Mouse (Mus musculus): ENCODE results near the gene Bzw1. TPM values are rescaled to one million over a fixed set of nuclear protein-coding genes. Genes with fewer than 3 reads are reported as not detected.

The Bzw1 gene
- polyA plus RNA-seq, 3 experiments from 2014 or later = 360 to 576 (median 385) TPM

GRCm38 (mm10) chr1:58397731-58398130, 5.0 kb downstream of the Bzw1 start:
- no peak for ATAC-seq

DNA sequence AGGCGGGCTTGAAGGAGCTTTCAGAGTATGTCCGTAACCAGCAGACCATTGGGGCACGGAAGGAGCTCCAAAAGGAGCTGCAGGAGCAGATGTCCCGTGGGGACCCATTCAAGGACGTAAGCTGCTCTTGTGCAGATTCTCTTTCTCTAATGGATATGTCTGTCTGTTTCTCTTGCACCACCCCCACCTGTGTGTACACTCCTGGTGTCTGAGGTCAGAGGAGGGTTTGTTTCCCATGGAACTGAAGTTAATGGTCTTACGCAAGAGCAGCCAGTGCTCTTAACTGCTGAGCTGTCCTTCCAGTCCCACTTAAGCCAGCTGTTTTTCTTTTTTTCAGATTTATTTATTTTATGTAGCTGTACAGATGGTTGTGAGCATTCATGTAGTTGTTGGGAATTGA, 8.7 kb downstream of the Bzw1 start:
- no peak for ATAC-seq

DNA sequence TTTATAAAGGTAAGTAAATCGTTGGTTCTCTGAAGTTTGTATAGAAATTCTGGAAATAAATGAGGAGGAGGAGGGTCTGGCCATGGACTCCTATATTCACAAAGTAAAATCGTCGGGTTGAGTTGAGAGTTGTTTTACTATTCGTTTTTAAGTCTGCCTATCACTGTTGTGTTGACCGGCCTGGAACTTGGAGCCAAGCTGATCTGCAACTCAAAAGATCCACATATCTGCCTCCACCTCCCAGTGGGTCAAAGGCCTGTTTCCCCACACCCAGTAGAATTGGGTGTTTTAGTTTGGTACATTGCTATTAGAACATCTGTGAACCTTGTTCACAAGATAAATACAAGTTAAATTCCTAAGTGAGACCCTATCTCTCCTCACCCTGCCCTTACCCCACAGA, 11.0 kb downstream of the Bzw1 start:
- no peak for ATAC-seq

DNA sequence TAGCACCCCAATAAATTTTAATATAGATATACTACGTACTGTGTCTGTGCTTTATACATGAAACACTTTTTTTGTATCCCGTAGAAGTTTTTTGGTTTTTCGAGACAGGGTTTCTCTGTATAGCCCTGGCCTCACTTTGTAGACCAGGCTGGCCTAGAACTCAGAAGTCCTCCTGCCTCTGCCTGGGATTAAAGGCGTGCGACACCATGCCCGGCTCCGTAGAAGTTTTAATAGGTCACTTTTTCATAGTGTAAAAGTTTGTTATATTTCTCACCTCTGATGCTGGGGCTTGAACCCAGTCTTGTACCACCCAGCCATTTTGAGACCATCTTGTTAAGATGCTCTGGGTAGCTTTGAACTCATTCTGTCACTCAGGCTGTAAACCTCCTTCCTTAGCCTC, 14.6 kb downstream of the Bzw1 start:
- ATAC-seq = no peak

DNA sequence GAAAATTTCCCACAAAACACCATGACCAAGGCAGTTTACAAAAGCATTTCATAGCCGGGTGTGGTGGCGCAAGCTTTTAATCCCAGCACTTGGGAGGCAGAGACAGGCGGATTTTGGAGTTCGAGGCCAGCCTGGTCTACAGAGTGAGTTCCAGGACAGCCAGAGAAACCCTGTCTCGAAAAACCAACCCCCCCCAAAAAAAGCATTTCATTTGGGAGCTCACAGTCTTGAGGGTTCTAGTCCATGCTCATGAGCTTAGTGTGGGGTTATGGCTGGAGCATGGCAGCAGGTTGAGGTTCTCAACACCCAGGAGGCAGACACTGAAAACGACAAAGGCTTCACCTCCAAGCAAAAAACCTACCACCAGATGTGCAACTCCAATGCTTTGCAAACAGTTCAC, 15.4 kb downstream of the Bzw1 start:
- no peak for ATAC-seq

GRCm38 (mm10) chr1:58409553-58410197, 17.0 kb downstream of the Bzw1 start:
- ATAC-seq = no peak

GRCm38 (mm10) chr1:58410198-58410588, 17.5 kb downstream of the Bzw1 start:
- ATAC-seq = no peak

- ATAC-seq = no peak
Measured at GRCm38 (mm10) chr1:58410776-58411175, 18.1 kb downstream of the Bzw1 start.

GRCm38 (mm10) chr1:58415442-58415841, 22.7 kb downstream of the Bzw1 start:
- peak; percentile 49 for ATAC-seq

GRCm38 (mm10) chr1:58416048-58416447, 23.4 kb downstream of the Bzw1 start:
- no peak for ATAC-seq

DNA sequence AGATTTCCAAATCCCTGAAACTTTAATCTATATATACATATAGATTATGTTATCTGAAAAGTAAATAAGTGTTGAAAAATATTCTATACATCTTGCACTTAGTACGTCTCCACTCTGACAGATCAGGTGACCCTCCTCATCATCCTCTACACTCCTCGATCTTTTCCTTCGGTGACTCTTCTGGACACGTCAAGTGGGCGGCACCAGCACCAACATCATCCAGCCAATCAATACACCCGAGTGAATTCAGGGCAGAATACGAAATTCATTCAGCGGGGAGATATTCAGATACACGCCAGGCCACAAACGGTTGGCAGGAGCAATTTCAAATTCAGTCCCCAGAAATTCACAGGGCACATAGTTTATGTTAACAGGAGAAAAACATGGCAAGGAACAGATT, 27.3 kb downstream of the Bzw1 start:
- ATAC-seq = no peak

DNA sequence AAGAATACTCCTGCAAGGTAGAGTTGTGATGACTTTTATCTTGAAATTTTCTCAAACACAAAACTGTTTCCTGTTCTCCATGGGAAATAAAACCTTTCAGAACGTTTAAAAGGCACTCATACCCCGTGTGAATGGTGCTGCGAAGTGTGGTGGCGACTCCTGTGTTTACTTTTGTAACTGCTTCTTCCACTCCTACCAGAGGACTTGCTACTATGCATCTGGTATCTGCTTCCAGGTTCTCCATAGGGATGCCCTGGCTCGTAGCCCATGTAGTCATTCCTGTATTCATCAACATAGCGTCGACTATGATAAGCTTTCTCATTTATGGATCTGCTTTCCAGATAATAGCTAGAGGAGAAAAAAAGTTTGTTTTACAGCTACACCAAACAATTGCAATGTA, 28.3 kb downstream of the Bzw1 start:
- no peak for ATAC-seq

DNA sequence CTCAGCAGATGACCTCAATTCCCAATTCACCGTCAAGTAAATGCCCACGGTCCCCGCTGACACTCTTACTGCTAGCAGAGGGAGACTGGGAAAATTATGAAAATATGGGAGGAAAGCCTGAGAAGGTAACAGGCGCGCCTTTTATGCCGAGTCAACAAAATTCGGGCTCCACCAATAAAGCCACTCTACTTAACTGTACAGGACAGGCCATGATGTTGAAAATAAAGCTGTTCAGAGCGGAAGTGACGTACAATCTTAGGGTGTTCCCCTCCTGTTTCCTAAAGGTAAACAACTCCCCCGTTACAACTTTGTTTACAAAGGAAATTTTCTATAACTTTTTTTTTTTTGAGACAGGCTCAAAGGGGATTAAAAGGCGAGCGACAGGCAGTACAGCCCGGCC, 30.2 kb downstream of the Bzw1 start:
- peak; percentile 85 for ATAC-seq

DNA sequence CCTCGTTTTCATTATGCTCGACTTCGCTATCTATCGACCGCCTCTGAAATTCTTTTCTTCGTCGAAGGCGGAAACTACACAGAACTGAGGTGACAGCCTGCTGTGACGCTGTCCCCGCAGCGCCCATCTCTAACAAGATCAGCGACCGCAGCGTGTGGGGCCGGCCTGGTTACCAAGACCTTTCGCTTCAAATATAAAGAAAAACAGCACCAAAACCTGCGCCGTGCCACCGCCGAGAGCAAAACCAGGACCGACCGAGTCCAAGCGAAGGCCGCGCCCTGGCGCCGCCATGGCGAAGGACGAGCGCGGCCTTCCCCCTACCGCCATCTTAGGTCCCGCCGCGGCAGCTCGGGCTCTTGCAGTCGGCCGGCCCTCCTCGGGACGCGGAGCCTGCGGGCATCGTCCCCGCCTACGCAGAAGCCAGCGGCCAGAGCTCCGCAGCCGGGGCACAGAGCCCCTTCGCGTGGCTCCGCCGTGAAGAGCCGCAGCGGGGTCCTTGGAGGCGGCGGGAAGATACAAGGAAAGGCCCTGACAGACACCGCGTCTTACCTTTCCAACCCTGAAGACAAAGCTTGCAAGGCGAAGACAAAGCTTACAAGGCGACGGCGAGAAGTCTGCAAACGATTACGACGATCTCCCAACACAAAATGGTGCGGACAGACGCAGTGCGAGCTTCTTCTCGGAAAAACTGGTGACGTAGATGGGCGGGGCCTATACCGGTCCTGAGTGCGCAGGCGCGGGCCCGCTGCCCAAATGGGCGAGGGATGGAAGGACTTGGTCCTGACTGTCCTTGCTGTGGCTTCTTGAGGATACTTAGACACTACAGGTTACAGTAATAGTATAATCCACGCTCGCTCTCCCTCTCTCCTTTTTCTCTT, 30.9 kb downstream of the Bzw1 start, which contains the start of gene Clk1:
Gene Clk1, minus strand, starts transcription at position 696 of the 878 bp plus-strand sequence.
- ATAC-seq = peak; percentile 59

- no peak for ATAC-seq
Measured at GRCm38 (mm10) chr1:58424551-58424950, 31.9 kb downstream of the Bzw1 start.

DNA sequence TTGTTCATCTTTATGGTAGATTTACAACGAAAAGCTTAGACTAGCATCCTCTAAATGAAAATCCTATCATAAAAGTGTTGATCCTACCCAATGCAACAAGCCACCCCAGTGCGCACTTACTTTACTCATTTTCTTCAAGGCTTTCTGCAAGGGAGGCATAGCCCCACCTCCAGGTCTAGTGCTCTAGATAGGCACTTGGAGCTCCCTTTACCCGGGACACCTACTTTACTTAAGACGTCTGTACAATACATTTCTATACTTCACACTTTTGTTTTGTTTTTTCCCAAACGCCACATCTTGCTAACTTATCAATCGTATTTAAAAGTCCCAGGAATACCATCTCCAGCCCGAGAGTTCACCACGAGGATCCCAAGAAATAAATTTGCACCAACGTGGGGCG, 52.0 kb downstream of the Bzw1 start:
- ATAC-seq = no peak

GRCm38 (mm10) chr1:58445143-58445722, 52.5 kb downstream of the Bzw1 start, which contains the start of the genes Nif3l1 and Ppil3:
Nif3l1 (plus strand) TSS chr1:58445151.
Ppil3 (minus strand) TSS chr1:58445486.
- peak; percentile 91 for ATAC-seq

GRCm38 (mm10) chr1:58445861-58446260, 53.2 kb downstream of the Bzw1 start:
- ATAC-seq = peak; percentile 14

GRCm38 (mm10) chr1:58447766-58448165, 55.1 kb downstream of the Bzw1 start:
- ATAC-seq = no peak

DNA sequence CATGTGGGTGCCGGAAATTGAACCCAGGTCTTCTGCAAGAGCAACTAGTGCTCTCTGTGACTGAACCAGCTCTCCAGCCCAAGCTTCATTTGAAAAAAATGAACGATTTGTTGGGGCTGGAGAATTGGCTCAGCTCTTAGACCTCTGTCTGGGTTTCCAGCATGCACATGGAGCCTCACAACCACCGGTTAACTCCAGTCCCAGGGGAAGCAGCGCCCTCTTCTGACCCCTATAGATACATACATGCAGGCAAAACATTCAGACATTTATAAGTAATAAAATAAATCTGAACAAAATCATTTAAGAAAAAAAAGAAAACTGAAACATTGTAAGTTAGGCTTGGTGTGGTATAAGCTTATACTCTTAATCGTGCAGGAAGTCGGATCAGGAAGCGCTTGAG, 55.7 kb downstream of the Bzw1 start:
- no peak for ATAC-seq

DNA sequence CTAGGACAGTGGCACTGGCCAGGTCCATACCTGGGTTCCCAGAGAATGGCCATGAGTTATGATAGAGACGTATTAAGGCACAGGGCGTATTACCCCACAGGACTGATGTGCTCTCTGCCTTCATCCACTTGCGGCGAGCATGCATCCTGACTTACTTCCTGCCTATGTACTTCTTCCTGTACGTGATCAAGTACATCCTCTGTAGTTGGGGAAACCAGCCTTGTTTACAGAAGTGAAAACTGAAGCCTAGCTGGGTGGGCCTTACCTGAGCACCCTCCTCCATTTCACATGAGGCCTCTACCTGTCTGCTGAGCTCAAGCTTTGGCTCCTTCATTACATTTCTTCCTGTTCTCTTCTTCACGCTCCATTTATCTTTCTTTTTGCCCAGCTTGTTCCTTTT, 61.6 kb downstream of the Bzw1 start:
- ATAC-seq = peak; percentile 94

All from inflammation-experienced regulatory T-cells, adult 6 months (primary cell).